Mouse (Mus musculus): ENCODE results near the gene H2-T3. TPM values are rescaled to one million over a fixed set of nuclear protein-coding genes. Genes with fewer than 3 reads are reported as not detected.
A peak's percentile ranks its signal among the peaks of the same experiment; 100 is the strongest.
"Not testable (repeated sequence)": the region's sequence is repeated elsewhere in the genome, so short reads cannot be mapped to it uniquely, and the experiment has no call there.

The H2-T3 gene
- polyA plus RNA-seq (2014; fragmentation: Nextera tagmentation; extraction: Ambion mirVana), result not detected in 2 replicates

DNA sequence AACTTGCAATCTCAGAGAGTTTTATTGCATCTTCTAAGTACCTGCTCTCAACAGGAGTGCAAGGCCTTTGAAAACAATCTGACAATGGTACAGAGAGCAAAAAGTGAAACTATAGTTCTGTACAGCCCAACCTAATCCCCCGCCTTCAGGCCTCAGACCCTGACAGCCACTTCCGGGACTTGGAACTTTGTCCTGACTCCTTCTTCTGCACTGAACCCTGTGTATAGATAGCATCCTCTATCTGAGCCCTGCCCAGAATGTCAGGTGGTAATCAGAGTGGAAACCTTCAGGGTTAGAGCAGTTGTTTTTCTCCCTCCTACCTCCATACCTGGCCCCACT is at the start of gene H2-T3:
H2-T3 (minus strand) TSS at position 119 of the 339 bp plus-strand sequence.
- Histone ChIP-seq H3K4me2 (ENCODE audit: low read depth, low read length) (no peak within 1 kb of the TSS), H3K27me3 (ENCODE audit: control insufficient read depth, insufficient read depth, low read length) (peaks cover 9% of the 10 kb centered on the region)
- WGBS, result 64% methylated on average over 2 of the region's 2 CpGs

DNA sequence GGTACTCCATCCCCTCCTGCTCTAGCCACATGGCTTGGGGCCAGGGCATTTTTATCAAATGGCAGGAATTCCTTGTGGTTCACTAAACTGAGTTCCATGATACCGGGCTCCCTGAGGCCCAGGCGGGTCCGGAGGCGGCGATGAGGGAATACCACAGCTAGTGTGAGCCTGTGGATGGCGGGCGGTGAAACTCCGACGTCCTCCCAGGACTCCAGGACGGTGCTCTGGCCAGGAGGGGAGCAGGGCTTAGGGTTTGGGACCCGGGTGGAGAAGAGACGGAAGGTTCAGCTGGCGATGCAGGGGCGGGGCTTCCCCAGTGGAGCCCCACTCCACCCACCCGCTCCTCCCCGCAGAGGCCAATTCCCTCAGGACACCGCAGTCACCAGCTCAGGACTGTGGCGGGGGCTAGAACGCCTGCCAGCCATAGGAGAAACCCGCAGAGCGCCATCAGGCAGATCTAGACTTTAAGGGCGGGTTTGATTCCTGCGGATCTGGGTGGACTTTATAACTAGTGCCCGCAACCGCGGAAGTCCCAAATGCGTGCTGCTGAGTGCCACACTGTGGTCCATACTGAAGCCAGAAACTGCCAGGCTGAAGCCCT is 47.3 kb upstream of the H2-T3 start:
- no peak for DNase-seq (ENCODE audit: low spot score)

More for the DNA sequence above, at the start of gene H2-T3:
- H3K9ac ChIP-seq (replicated peaks; ENCODE audit: low read length), result no peak within 1 kb of the TSS
- ATAC-seq (replicated peaks; ENCODE audit: insufficient number of reproducible peaks, low FRiP score, low TSS enrichment, low read depth) (no peak), DNase-seq (ENCODE audit: low spot score) (no peak)
- no peak within 1 kb of the TSS for H3K4me3 ChIP-seq (ENCODE audit: low read depth, low read length)
- H3K36me3 ChIP-seq (replicated peaks; ENCODE audit: control insufficient read depth, insufficient read depth, low read depth, low read length), result no peaks in the 10 kb centered on the region
- no peaks in the 10 kb centered on the region for H3K4me1 ChIP-seq (ENCODE audit: control insufficient read depth, insufficient read depth, low read length)
- no peaks in the 10 kb centered on the region for H3K9me3 ChIP-seq (replicated peaks; ENCODE audit: control insufficient read depth, low read length)
- H3K27ac ChIP-seq (replicated peaks; ENCODE audit: low read depth, low read length), result no peak within 1 kb of the TSS

GRCm38 (mm10) chr17:36235300-36235699 is 45.2 kb upstream of the H2-T3 start:
- H3K36me3 ChIP-seq (replicated peaks; ENCODE audit: control insufficient read depth, insufficient read depth, low read depth, low read length); H3K4me3 ChIP-seq (ENCODE audit: low read depth, low read length); H3K4me2 ChIP-seq (ENCODE audit: low read depth, low read length); H3K9me3 ChIP-seq (replicated peaks; ENCODE audit: control insufficient read depth, low read length); H3K9ac ChIP-seq (replicated peaks; ENCODE audit: low read length); ATAC-seq (replicated peaks; ENCODE audit: insufficient number of reproducible peaks, low FRiP score, low TSS enrichment, low read depth); H3K4me1 ChIP-seq (ENCODE audit: control insufficient read depth, insufficient read depth, low read length); DNase-seq (ENCODE audit: low spot score); H3K27ac ChIP-seq (replicated peaks; ENCODE audit: low read depth, low read length): not testable (repeated sequence)
- peaks cover 20% of the 10 kb centered on the region for H3K27me3 ChIP-seq (ENCODE audit: control insufficient read depth, insufficient read depth, low read length)
- 21% methylated on average over 8 of the region's 9 CpGs for WGBS

More for the DNA sequence above, 47.3 kb upstream of the H2-T3 start:
- H3K9ac ChIP-seq (replicated peaks; ENCODE audit: low read length), result no peak overlapping the region
- ATAC-seq (replicated peaks; ENCODE audit: insufficient number of reproducible peaks, low FRiP score, low TSS enrichment, low read depth), result 0 out of 2 replicates have a peak, but pooled peaks have one; percentile 63
- peak overlapping the region; percentile 41 for H3K4me2 ChIP-seq (ENCODE audit: low read depth, low read length)
- H3K4me1 ChIP-seq (ENCODE audit: control insufficient read depth, insufficient read depth, low read length), result no peaks in the 10 kb centered on the region
- peaks cover 15% of the 10 kb centered on the region for H3K27me3 ChIP-seq (ENCODE audit: control insufficient read depth, insufficient read depth, low read length)
- H3K4me3 ChIP-seq (ENCODE audit: low read depth, low read length), result 0 out of 2 replicates have a peak overlapping the region, but pooled peaks have one; percentile 3
- no peaks in the 10 kb centered on the region for H3K36me3 ChIP-seq (replicated peaks; ENCODE audit: control insufficient read depth, insufficient read depth, low read depth, low read length)
- 3% methylated on average over 26 of the region's 27 CpGs for WGBS
- no peaks in the 10 kb centered on the region for H3K9me3 ChIP-seq (replicated peaks; ENCODE audit: control insufficient read depth, low read length)
- no peak overlapping the region for H3K27ac ChIP-seq (replicated peaks; ENCODE audit: low read depth, low read length)

- Histone ChIP-seq H3K9me3 (replicated peaks; ENCODE audit: control insufficient read depth, low read length) (no peaks in the 10 kb centered on the region), H3K9ac (replicated peaks; ENCODE audit: low read length) (no peak overlapping the region), H3K36me3 (replicated peaks; ENCODE audit: control insufficient read depth, insufficient read depth, low read depth, low read length) (no peaks in the 10 kb centered on the region), H3K4me3 (ENCODE audit: low read depth, low read length) (no peak overlapping the region), H3K27me3 (ENCODE audit: control insufficient read depth, insufficient read depth, low read length) (peaks cover 22% of the 10 kb centered on the region), H3K4me2 (ENCODE audit: low read depth, low read length) (no peak overlapping the region), H3K4me1 (ENCODE audit: control insufficient read depth, insufficient read depth, low read length) (no peaks in the 10 kb centered on the region), H3K27ac (replicated peaks; ENCODE audit: low read depth, low read length) (no peak overlapping the region)
- 76% methylated on average over 5 of the region's 5 CpGs for WGBS
- DNase-seq (ENCODE audit: low spot score), result no peak
- ATAC-seq (replicated peaks; ENCODE audit: insufficient number of reproducible peaks, low FRiP score, low TSS enrichment, low read depth), result no peak
Observed at GRCm38 (mm10) chr17:36233572-36233971, 43.5 kb upstream of the H2-T3 start.

DNA sequence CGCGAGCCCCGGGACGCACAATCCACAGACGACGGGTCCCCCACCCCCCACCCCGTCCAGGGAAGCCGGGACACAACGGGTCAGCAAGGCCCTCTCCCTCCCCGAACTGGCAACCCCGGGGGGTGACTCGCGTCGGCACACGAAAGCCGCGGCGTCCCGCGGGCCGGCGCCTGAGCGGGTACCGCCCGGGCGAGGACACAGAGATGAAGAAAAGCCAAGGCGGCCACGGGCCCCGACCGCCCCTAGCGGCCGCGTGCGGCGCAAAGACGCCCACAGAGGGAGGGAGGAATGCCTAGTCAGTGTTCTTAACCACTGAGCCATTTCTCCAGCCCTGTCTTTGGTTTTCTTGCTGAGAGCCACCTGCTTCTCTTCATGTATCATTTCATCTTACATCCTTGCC is 41.2 kb upstream of the H2-T3 start:
- DNase-seq (ENCODE audit: low spot score), result peak; percentile 100
- H3K9ac ChIP-seq (replicated peaks; ENCODE audit: low read length), result no peak overlapping the region
- no peak for ATAC-seq (replicated peaks; ENCODE audit: insufficient number of reproducible peaks, low FRiP score, low TSS enrichment, low read depth)

DNA sequence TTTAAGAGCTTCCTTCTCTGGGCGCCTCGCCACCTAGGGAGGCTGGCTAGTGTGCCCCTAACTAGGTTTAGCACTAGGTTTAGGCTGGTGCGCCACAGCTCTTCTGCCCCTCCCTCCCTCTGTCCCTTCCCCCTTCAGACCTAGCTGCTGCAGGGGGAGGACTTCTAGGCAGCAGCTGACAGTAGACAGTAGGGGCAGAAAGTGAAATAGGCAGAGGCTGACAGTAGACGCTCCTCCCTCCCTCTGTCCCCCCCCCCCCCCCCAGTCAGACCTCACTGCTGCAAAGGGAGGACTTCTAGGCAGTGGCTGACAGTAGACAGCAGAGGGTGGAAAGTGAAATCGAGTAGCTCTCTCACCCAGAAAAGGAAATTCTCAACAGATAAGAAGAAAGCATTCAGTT is 39.0 kb upstream of the H2-T3 start:
- no peak overlapping the region for H3K9ac ChIP-seq (replicated peaks; ENCODE audit: low read length)
- no peaks in the 10 kb centered on the region for H3K36me3 ChIP-seq (replicated peaks; ENCODE audit: control insufficient read depth, insufficient read depth, low read depth, low read length)
- H3K4me1 ChIP-seq (ENCODE audit: control insufficient read depth, insufficient read depth, low read length), result no peaks in the 10 kb centered on the region
- no peak for ATAC-seq (replicated peaks; ENCODE audit: insufficient number of reproducible peaks, low FRiP score, low TSS enrichment, low read depth)
- no peak overlapping the region for H3K4me3 ChIP-seq (ENCODE audit: low read depth, low read length)
- 10% methylated on average over 4 of the region's 5 CpGs for WGBS
- no peak overlapping the region for H3K27ac ChIP-seq (replicated peaks; ENCODE audit: low read depth, low read length)
- H3K27me3 ChIP-seq (ENCODE audit: control insufficient read depth, insufficient read depth, low read length), result peaks cover 34% of the 10 kb centered on the region
- H3K4me2 ChIP-seq (ENCODE audit: low read depth, low read length), result no peak overlapping the region
- no peaks in the 10 kb centered on the region for H3K9me3 ChIP-seq (replicated peaks; ENCODE audit: control insufficient read depth, low read length)
- no peak for DNase-seq (ENCODE audit: low spot score)

More for the DNA sequence above, 41.2 kb upstream of the H2-T3 start:
- Histone ChIP-seq H3K4me3 (ENCODE audit: low read depth, low read length) (no peak overlapping the region), H3K27ac (replicated peaks; ENCODE audit: low read depth, low read length) (no peak overlapping the region), H3K4me1 (ENCODE audit: control insufficient read depth, insufficient read depth, low read length) (no peaks in the 10 kb centered on the region), H3K4me2 (ENCODE audit: low read depth, low read length) (no peak overlapping the region), H3K36me3 (replicated peaks; ENCODE audit: control insufficient read depth, insufficient read depth, low read depth, low read length) (no peaks in the 10 kb centered on the region), H3K9me3 (replicated peaks; ENCODE audit: control insufficient read depth, low read length) (no peaks in the 10 kb centered on the region), H3K27me3 (ENCODE audit: control insufficient read depth, insufficient read depth, low read length) (peaks cover 22% of the 10 kb centered on the region)
- WGBS, result 5% methylated on average over 36 of the region's 36 CpGs

DNA sequence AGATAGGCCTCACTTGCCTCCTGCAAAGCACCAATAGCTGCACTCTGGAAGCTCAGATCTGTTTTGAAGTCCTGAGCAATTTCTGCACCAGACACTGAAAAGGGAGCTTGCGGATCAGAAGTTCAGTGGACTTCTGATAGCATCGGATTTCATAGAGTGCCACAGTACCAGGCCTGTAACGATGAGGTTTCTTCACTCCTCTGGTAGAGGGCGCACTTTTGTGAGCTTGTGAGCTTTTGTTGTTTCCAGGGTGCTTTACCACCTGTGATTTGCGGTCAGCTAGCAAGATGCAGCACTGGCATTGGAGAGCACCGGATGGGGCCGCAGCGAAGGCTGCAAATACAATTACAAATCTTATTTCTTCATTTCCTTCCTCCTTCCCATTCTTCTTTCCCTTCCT is 36.8 kb upstream of the H2-T3 start:
- Histone ChIP-seq H3K4me2 (ENCODE audit: low read depth, low read length) (no peak overlapping the region), H3K9me3 (replicated peaks; ENCODE audit: control insufficient read depth, low read length) (no peaks in the 10 kb centered on the region), H3K9ac (replicated peaks; ENCODE audit: low read length) (no peak overlapping the region), H3K4me3 (ENCODE audit: low read depth, low read length) (no peak overlapping the region), H3K27me3 (ENCODE audit: control insufficient read depth, insufficient read depth, low read length) (peaks cover 33% of the 10 kb centered on the region), H3K27ac (replicated peaks; ENCODE audit: low read depth, low read length) (no peak overlapping the region), H3K4me1 (ENCODE audit: control insufficient read depth, insufficient read depth, low read length) (no peaks in the 10 kb centered on the region), H3K36me3 (replicated peaks; ENCODE audit: control insufficient read depth, insufficient read depth, low read depth, low read length) (no peaks in the 10 kb centered on the region)
- DNase-seq (ENCODE audit: low spot score), result peak; percentile 54
- 18% methylated on average over 8 of the region's 8 CpGs for WGBS
- no peak for ATAC-seq (replicated peaks; ENCODE audit: insufficient number of reproducible peaks, low FRiP score, low TSS enrichment, low read depth)

DNA sequence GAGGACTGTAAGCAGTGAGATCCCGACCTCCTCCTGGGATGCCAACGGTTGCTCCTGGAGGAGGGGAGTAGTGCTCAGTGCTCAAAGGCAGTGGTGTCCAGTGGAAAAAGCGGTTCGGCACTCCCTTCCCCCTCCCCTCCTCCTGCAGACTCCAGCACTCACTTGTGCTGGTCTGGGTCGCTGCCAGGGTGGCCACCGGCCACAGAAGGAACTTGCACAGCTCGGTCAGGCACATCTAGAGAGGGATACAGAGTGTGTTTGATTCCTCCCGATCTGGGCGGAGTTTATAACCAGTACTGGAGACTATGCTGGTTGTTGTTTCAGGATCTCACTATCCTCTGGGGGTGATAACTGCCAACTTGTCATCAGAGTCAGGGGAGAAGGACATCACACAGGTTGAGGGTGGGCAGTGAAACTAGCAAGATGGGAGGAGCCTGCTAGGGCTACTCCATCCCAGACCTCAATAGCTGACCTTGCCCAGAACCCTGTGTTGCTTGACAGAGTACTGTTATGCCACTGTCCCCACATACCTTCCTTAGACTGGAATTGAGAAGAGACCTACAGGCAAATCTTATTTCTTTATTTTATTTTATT is 35.2 kb upstream of the H2-T3 start:
- Histone ChIP-seq H3K4me3 (ENCODE audit: low read depth, low read length) (no peak overlapping the region), H3K36me3 (replicated peaks; ENCODE audit: control insufficient read depth, insufficient read depth, low read depth, low read length) (no peaks in the 10 kb centered on the region), H3K4me2 (ENCODE audit: low read depth, low read length) (no peak overlapping the region), H3K27ac (replicated peaks; ENCODE audit: low read depth, low read length) (no peak overlapping the region), H3K4me1 (ENCODE audit: control insufficient read depth, insufficient read depth, low read length) (no peaks in the 10 kb centered on the region), H3K9me3 (replicated peaks; ENCODE audit: control insufficient read depth, low read length) (no peaks in the 10 kb centered on the region), H3K9ac (replicated peaks; ENCODE audit: low read length) (no peak overlapping the region), H3K27me3 (ENCODE audit: control insufficient read depth, insufficient read depth, low read length) (peaks cover 30% of the 10 kb centered on the region)
- 8% methylated on average over 9 of the region's 9 CpGs for WGBS
- no peak for DNase-seq (ENCODE audit: low spot score)
- 0 out of 2 replicates have a peak, but pooled peaks have one; percentile 44 for ATAC-seq (replicated peaks; ENCODE audit: insufficient number of reproducible peaks, low FRiP score, low TSS enrichment, low read depth)
